Mouse (Mus musculus) 416B (cell line): ENCODE measurements around the gene B3gnt3.
"Not testable (repeated sequence)": the region's sequence is repeated elsewhere in the genome, so short reads cannot be mapped to it uniquely, and the experiment has no call there.

Experiments used
- DNase-seq: peaks from one replicate; pipeline ENCODE4 v3.0.0; 2011; ENCODE audit warnings: low read depth

The B3gnt3 gene

DNA sequence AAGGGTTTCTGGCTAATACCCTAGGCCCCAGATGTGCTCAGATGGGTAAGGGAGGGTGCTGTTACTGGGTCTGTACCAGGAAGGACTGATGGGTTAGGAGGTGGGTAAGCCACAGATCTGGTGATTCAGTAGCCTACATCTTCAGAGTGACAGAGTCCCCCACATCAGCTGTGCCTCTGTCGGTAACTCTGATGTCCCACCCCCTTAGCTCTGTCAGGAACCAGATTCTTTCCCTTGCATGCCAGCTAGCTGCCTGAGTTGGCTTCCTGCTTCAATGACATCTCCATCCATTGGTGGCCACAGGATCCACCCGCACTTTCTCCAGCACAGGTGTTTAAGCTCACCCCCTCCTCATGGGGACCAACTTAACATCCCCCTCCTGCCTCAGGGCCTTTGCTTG lies 10.0 kb upstream of the B3gnt3 start:
- DNase-seq = no peak

DNA sequence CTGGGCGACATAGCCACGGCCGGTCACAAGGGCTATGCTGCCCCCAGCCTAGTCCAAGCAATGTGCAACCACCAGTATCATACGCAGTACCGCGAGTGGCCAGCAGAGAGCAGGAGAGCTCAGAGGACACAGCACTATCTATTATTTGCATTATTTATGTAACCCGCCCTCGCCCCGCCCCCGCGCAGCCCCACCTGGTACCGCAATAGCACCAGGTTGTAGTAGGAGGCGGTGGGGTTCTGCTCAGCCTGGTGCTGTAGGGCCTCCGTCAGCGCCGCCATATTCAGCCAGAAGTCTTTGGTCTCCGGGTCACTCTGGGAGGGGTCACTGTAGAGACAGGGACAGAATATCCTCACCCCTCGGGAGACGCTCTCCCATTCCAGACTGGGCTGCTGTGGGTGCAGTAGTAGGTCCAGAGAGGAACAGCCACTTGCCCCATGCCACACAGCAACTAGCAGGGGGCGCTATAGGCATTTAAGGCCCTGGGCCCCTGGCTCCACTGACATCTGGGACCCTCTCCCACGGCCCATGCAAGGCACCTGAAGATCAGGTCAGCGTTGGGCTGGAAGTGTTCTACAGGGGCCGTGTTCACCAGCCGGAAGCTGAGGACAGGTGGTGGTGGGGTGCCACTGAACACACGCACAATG lies 8.3 kb upstream of the B3gnt3 start:
- peak; percentile 75 for DNase-seq

DNA sequence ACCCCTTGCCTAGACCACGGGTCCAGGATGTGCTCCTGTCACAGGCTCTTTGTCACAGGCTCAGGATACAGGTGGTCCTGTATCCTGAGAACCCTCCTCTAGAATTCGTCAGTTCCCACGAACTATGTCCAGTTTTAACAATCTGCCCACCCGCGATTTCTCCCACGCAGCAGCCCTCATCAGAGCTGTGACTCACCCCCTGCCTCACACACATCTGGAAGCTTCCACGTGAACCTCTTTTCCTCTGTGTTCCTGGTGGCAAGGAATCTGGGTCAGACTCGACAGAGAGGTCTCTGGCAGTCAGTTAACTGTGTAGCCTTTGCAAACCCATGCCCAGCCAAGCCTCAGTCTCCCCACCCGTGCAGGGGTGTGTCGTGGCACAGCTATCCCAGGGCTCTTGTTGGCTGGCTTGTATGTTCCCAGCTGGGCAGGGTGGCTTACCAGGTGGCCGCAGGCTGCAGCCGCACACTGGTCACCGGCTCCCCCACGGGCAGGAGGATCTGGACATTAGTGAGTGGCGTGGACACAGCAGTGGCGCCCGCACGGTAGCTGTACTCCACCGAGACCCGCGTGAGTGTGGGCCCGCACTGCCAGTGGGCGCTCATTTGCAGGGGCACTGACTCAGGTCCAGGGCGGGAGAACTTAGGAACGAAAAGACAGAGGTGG lies 7.7 kb upstream of the B3gnt3 start:
- no peak for DNase-seq

DNA sequence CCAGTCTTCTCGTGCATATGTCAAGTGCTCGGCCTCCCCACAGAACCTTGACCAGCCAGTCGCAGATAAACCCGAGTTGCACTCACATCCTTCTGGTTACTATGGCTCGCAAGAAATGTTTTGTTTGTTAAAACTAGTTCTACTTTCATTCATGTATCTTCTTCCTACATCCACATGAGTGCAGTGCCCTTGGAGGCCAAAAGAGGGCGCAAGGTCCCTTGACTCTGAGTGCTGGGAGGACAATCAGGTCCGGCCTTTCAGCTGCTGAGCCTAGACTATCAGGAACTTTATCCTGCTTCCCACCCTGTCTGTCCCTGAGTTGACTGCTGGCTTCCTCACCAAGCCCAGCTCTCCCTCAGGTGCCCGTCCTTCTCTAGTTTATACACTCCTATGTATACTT lies 6.3 kb upstream of the B3gnt3 start:
- DNase-seq = peak; percentile 76

DNA sequence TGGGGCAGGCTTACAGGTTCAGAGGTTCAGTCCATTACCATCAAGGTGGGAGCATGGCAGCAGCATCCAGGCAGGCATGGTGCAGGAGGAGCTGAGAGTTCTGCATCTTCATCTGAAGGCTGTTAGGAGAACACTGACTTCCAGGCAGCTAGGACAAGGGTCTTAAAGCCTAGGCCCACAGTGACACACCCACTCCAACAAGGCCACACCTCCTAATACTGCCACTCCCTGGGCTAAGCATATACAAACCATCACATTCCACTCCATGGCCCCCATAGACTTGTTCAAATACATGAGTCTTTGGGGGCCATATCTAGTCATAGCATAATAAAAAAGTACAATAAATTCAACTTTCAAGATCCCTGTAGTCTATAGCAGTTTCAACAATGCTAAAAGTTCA lies 1.8 kb upstream of the B3gnt3 start:
- not testable (repeated sequence) for DNase-seq

DNA sequence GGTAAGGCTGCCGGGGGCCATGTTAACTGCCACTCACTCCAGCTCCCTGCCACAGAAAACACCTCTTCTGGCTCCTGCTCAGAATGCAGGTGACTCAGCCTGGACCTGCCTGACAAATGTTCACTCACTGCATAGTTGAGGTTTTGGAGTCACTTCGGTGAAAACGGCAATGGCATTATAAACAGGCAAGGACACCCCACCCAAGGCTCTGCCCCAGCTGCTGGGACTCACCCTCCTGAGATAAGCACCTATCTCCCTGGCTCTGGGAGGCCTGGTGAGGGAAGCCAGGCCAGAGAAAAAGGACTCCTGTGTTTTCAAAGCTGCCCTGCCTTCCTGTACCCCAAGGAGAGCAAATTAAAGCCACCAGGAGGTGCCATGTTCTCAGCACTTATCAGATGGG lies 1.3 kb upstream of the B3gnt3 start:
- no peak for DNase-seq

DNA sequence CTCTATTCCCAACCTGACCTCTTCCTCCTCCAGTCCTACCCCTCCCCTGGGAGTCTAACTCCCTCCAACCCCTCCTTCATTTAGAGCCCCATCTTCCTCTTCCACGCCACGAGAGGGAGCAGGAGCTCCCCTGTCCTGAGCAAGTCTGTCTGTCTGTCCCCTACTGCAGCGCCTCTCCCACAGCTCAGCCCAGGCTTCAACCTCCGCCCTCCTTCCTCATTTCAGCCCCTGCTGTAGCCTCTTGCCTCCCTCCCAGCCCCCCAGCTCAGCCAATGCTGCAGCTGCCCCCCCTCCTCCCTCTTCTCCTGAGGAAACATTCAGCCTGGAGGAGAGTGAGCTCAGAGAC lies 471 bp upstream of the B3gnt3 start:
- no peak for DNase-seq

DNA sequence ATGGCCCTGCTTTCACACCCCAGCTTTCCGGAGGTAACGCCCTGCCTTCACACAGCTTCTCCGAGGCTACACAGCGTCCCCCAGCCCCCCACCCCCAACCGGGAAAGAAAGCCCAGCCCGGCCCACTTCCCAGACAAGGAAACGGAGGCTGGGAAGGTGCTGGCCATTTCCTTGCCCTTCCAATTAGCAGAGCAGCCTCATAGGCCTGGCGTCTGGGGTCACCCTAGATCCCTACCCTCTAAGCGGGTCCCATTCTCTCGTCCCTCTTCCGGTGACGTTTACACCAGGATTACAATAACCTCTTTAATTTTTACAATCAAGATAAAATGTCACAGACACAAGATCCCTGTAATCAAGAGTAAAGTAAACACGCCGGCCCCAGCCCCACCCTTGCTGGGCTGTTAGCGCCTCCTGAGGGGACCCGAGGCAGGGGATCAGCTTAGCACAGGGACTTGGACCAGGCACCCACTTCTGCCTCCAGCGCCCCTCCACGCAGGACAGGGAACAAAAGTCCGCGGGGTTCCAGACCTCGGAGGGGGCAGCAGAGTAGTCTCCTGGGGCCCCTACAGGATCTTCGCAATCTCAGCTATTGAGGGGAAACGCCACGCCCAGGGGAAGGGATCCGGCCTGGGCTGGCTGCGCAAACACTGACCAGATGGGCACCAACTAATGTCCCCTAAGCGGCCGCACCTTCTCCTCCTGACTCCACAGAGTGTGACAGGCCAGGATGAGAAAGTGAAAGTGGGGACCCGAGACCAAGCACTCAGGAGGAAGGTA lies 908 bp downstream of the B3gnt3 start:
- DNase-seq = no peak

DNA sequence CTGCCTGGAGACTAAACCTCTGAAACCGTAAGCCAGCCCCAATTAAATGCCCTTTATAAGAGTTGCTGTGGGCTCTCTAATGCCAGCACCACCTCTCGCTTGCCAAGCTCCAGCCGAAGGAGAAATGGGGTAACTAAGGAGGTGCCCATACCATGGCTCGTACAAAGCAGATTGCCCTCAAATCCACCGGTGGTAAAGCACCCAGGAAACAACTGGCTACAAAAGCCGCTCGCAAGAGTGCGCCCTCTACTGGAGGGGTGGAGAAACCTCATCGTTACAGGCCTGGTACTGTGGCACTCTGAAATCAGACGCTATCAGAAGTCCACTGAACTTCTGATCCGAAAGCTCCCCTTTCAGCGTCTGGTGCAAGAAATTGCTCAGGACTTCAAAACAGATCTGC lies 6.1 kb downstream of the B3gnt3 start:
- DNase-seq = not testable (repeated sequence)

DNA sequence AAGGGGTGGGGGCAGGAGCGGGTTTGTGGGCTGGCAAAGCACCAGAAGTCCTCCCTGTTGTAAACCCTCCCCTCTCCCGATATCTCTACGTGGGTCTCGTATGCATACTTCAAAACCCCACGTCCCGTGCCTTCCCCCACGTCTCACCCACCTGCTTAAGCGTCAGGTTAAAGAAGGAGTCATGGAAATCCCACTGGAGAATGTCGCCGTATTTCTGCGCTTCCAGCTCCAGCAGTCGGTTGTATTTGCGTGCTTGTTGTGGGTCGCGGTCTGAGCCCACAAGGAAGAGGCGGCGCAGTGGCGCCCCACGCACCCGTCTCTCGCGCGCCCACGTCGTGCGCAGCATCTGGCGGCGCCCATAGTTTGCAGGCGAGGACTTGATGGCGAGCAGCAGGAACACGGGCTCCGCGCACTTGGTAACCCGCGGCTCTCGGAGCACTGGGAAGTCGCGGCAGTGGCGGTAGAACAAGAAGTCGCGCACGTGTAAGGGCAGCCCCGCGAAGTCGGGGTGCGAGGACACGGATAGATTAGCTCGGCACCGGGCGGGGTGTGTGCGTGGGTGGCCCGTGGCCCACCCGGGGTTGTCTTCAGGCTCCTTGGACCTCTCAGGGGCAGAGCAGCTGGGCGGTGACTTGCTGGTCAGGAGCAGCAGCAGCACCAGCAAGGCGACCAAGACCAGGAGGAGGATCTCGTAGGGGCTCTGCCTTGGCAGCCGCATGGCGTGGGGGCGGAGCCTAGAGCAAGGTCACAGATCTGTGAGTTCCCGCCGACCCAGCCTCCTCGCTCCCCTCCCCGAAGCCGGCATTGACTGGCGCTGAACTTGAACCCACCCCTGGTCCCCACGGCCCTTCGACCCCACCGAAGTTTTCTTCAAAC lies 8.2 kb downstream of the B3gnt3 start:
- DNase-seq = no peak

DNA sequence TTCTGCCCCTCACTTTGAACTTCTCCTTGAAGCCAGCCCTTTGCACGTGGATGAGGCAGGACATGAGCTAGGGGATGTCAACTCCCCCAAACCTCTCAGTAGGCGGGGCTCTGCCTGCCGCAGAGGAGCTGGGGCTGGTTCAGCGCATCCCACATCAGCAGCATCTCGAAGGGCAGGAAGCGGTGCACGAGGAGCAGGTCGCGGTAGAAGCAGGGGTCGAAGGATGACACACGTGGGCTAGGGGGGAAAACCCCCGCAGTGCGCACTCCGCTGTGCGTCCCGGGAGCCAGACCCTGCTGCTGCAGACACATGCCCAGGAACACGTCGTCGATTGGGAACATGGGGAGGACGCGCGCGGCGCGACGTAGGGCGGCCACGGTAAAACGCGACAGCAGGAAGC lies 9.1 kb downstream of the B3gnt3 start:
- DNase-seq = no peak

DNA sequence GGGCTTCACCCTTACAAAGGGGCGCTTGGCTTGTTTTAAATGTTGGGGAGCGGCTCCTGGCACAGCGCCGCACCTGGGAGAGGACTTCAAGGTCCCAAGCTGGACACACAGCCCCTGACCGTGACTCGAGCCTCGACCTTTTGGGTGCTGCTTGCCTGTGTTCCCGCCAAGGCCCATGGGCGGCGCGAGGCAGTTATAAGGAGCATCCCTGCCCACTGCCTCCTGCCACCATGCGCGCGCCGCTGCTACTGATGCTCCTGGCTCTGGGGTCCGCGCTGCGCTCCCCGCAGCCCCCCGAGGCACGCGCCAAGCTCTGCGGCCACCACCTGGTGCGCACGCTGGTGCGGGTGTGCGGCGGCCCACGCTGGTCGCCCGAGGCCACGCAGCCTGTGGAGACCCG lies 12.6 kb downstream of the B3gnt3 start, which contains the start of gene Insl3:
TSS of gene Insl3 (plus strand) at position 187 of the 400 bp plus-strand sequence.
- no peak for DNase-seq

DNA sequence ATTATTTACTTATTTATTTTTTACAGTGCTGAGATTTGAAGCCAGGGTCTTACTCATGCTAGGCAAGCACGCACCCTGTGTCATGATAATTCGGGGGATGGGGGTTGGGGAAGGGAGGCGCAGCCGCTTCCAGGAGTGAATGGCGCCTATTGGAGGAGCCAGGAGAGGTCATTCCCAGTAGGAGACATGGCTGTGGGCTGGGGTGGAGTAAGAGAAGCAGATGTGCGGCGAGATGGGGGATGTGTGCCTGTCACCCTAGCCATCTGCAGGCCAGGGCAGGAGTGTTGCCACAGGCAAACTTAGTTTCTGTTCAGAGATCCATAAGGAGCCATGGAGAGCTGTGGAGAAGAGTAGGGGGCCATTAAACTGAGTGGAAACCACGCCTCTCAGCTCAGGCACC lies 14.0 kb downstream of the B3gnt3 start:
- no peak for DNase-seq

DNA sequence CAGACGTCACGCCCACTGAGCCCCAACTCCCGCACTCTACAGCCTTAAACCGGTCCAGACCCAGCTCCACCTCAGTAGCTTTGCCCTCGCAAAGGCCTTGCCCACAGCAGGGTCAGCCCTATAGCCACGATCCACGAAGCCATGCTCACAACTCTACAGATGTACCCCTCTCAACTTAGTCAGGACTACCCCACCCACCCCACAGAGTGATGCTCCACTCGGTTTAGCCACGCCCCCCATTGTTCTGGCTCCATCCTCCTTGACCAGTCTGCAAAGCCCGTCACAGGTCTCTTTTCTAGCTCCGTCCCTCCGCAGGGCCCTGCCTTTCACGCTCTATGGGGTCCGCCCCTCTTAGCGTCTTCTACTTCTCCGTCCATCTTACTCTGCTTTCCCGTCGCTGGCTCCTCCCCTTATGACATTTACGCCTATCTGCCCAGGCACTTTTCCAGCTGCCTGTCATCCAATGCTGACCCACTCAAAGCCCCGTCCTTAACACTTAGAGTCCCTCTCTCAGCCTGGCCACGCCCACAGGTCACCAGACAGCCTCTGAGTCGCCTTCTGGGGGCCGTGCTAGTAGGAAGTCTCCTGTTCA lies 15.3 kb downstream of the B3gnt3 start:
- no peak for DNase-seq

DNA sequence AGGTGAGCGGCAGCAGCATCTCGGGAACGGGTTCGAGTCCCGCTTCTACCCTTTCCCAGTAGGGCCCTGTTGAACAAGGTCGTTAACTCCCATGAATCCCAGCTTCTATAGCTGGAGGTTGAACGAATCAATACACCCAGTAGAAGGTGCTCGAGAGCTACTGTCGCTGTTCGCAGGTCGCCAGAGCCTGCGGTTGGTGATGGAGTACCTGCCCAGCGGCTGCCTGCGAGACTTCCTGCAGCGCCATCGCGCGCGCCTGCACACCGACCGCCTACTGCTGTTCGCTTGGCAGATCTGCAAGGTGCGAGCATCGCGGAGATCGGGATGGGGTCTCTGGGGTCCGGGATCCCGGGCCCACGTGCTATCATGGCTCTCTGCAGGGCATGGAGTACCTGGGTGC lies 16.0 kb downstream of the B3gnt3 start:
- no peak for DNase-seq

DNA sequence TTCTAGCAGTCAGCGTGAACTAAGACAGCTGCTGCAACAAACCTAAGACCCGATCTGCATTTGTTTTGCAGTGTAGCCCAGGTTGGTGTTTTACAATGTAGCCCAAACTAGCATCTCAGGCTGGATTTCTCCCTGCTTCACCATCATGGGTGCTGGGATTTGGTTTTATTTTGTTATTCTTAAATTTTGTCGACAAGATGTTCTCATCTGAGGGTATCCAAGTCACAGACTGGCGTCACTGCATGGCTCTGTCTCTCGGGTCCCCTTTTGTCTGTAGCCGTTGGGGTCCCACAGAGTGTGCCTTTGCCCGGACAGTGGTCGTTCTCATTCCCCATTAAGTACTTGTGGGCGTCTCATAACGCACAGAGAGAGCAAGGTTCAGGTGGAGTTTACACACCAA lies 16.9 kb downstream of the B3gnt3 start:
- DNase-seq = no peak

DNA sequence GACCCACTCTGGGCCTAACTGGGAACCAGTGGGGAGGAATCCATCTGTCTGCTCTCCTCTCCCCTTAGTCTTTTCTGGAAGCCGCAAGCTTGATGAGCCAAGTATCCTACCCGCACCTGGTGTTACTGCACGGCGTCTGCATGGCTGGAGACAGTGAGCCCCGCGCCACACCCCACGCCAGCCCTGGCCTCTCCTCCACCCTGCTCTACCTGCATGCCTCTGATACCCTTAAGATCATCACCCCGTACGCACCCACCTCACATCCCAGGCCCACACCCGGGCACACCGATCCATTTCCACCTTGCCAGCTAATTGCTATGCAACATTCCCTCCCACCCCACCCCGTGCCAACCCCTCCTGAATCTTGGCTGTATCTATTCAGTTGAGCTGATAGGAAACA lies 18.8 kb downstream of the B3gnt3 start:
- DNase-seq = no peak

DNA sequence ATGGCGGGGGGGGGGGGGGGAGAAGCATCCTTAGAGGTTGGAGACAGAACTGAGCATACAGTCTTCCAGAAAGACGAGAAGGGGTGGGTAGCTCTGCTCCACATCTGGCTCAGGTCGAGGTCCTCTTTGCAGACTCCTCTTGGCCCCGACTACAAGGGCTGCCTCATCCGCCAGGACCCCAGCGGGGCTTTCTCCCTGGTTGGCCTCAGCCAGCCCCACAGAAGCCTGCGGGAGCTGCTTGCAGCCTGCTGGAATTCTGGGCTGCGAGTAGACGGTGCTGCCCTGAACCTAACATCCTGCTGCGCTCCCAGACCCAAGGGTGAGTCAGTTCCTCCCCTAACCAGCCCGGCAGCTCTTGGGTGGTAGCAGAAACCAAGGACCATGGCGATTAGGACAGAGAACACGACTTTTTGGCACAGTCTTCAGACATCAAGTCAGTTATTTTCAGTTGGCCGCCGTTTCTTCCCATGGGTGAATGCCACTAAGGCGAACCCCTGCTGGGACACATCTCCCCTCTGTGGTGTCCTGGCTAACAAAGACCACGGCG lies 20.1 kb downstream of the B3gnt3 start:
- no peak for DNase-seq

DNA sequence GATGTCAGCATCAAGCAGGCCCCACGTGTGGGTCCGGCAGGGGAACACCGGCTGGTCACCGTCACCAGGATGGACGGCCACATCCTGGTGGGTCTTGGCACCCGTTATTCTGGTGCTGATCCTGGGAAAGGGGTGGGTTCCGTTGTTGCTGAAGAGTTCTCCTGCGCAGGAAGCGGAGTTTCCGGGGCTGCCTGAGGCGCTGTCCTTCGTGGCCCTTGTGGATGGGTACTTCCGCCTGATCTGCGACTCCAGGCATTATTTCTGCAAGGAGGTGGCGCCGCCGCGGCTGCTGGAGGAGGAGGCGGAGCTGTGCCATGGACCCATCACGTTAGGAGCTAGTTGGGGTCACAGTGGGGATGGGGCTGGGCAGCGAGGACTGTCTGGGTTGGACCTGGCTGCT lies 21.1 kb downstream of the B3gnt3 start:
- no peak for DNase-seq

DNA sequence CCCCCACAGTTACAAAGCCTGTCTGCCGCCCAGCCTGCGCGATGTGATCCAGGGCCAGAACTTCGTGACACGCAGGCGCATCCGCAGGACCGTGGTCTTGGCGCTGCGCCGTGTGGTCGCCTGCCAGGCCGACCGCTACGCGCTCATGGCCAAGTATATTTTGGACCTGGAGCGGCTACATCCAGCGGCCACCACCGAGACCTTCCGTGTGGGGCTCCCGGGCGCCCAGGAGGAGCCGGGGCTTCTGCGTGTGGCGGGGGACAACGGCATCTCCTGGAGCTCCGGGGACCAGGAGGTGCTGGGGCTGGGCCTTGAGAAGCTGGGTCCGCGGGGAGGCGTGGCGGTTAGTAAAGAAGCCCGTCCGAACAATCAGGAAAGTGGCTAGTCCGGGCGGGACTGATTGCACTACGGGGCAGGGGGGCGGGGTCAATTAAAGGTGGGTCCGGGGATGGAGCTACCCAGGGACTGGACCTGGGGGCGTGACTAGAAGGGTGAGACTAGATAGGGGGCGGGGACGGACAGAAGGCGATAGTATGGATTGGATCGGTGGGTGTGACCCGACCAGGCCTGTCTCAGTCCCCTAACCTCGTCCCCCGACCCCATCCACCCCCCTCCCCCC lies 21.9 kb downstream of the B3gnt3 start:
- DNase-seq = no peak

DNA sequence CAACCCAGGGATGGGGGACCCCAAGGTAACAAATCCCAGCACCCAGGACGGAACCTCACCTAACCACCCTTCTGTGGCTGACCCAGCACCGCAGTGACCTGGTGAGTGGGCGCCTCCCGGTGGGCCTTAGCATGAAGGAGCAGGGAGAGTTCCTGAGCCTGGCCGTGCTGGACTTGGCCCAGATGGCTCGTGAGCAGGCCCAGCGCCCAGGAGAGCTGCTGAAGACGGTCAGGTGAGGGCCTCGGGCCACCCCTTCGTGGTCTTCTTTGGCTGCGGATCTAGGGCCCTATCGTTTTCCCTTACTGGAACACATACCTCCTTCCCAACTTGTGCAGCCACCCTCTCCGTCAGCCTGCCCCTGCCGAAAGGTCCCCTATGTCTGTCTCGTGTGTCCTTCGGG lies 22.5 kb downstream of the B3gnt3 start:
- no peak for DNase-seq
